Mouse (Mus musculus): ENCODE results near the gene Otud7b. TPM values are rescaled to one million over a fixed set of nuclear protein-coding genes. Genes with fewer than 3 reads are reported as not detected.
A peak's percentile ranks its signal among the peaks of the same experiment; 100 is the strongest.

The Otud7b gene
- polyA plus RNA-seq, 1 experiment from 2014 or later: 4.4 TPM

- H3K27ac ChIP-seq (ENCODE audit: low read depth, low read length): no peak overlapping the region
- H3K4me2 ChIP-seq (ENCODE audit: low read length): no peak overlapping the region
- no peak overlapping the region for H3K9ac ChIP-seq (ENCODE audit: low read length)
- no peaks in the 10 kb centered on the region for H3K9me3 ChIP-seq (replicated peaks; ENCODE audit: control insufficient read depth, low read length)
- H3K36me3 ChIP-seq (ENCODE audit: control insufficient read depth, insufficient read depth, low read length): no peaks in the 10 kb centered on the region
- no peaks in the 10 kb centered on the region for H3K4me1 ChIP-seq (ENCODE audit: control insufficient read depth, insufficient read depth, low read length)
- H3K27me3 ChIP-seq (replicated peaks; ENCODE audit: control insufficient read depth, insufficient read depth, low read length): no peaks in the 10 kb centered on the region
- WGBS: 48% methylated on average over 4 of the region's 4 CpGs
- DNase-seq (ENCODE audit: low spot score): no peak
- no peak for ATAC-seq
- no peak overlapping the region for H3K4me3 ChIP-seq (ENCODE audit: low read depth, low read length)
Observed at GRCm38 (mm10) chr3:96065147-96065546, 39.2 kb upstream of the Otud7b start.

DNA sequence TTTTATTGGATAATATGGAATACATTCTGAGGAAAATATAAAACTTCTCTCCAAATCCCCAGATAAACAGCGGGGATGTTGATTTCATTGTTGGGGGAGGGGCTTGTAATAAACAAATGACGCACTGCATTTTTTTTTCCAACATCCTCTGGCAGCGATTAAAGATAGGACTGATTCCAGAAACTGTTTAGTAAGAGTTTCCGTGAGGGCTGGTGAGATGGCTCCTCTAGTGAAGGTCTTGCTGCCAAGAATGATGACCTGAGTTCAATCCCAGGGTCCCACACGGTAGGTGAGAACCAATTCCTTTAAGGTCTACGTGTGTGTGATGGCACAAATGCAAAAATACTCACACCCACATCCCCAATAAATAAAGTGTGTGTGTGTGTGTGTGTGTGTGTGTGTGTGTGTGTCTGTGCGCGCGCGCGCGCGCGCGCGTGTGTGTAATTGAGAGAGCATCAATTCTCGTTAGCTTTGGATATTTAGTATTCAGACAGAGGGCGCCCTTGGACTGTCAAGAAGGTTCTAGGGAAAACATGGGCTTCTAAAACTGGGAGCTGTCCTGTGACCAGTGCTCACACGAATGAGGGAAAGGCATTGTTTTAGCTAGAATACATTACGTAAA, 38.5 kb upstream of the Otud7b start:
- Histone ChIP-seq H3K9me3 (replicated peaks; ENCODE audit: control insufficient read depth, low read length) (no peaks in the 10 kb centered on the region), H3K4me1 (ENCODE audit: control insufficient read depth, insufficient read depth, low read length) (no peaks in the 10 kb centered on the region), H3K36me3 (ENCODE audit: control insufficient read depth, insufficient read depth, low read length) (no peaks in the 10 kb centered on the region), H3K4me2 (ENCODE audit: low read length) (no peak overlapping the region; the same call in 1 of the 2 replicates), H3K27me3 (replicated peaks; ENCODE audit: control insufficient read depth, insufficient read depth, low read length) (no peaks in the 10 kb centered on the region), H3K9ac (ENCODE audit: low read length) (no peak overlapping the region), H3K27ac (ENCODE audit: low read depth, low read length) (no peak overlapping the region), H3K4me3 (ENCODE audit: low read depth, low read length) (no peak overlapping the region)
- WGBS: 48% methylated on average over 20 of the region's 20 CpGs
- DNase-seq (ENCODE audit: low spot score) (peak; percentile 83), ATAC-seq (no peak)

DNA sequence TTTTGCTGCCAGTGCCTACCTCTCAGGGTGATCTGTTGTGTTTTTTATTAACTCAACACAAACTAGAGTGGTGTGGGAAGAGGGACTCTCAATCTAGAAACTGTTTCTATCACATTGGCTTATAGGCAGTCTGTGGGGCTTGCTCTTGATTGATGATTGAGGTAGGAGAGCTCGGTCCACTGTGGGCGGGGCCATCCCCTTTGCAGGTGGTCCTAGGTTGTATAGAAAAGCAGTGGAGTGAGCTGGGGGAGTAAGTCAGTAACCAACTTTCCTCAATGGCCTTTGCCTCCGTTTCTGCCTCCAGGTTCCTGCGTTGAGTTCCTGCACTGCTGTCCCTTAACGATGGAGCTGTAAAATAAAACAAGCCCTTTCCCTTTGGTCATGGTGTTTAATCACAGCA, 37.6 kb upstream of the Otud7b start:
- Histone ChIP-seq H3K36me3 (ENCODE audit: control insufficient read depth, insufficient read depth, low read length) (no peaks in the 10 kb centered on the region), H3K4me1 (ENCODE audit: control insufficient read depth, insufficient read depth, low read length) (no peaks in the 10 kb centered on the region), H3K4me2 (ENCODE audit: low read length) (no peak overlapping the region), H3K9ac (ENCODE audit: low read length) (no peak overlapping the region), H3K27me3 (replicated peaks; ENCODE audit: control insufficient read depth, insufficient read depth, low read length) (no peaks in the 10 kb centered on the region), H3K4me3 (ENCODE audit: low read depth, low read length) (no peak overlapping the region), H3K27ac (ENCODE audit: low read depth, low read length) (no peak overlapping the region), H3K9me3 (replicated peaks; ENCODE audit: control insufficient read depth, low read length) (no peaks in the 10 kb centered on the region)
- no peak for ATAC-seq
- no peak for DNase-seq (ENCODE audit: low spot score)
- WGBS: 88% methylated on average over 5 of the region's 5 CpGs

- no peak overlapping the region for H3K4me2 ChIP-seq (ENCODE audit: low read length)
- no peak overlapping the region for H3K27ac ChIP-seq (ENCODE audit: low read depth, low read length)
- H3K4me3 ChIP-seq (ENCODE audit: low read depth, low read length): no peak overlapping the region
- H3K9ac ChIP-seq (ENCODE audit: low read length): no peak overlapping the region
- 94% methylated on average over 6 of the region's 6 CpGs for WGBS
- no peaks in the 10 kb centered on the region for H3K4me1 ChIP-seq (ENCODE audit: control insufficient read depth, insufficient read depth, low read length)
- H3K36me3 ChIP-seq (ENCODE audit: control insufficient read depth, insufficient read depth, low read length): no peaks in the 10 kb centered on the region
- no peaks in the 10 kb centered on the region for H3K27me3 ChIP-seq (replicated peaks; ENCODE audit: control insufficient read depth, insufficient read depth, low read length)
- no peaks in the 10 kb centered on the region for H3K9me3 ChIP-seq (replicated peaks; ENCODE audit: control insufficient read depth, low read length)
- ATAC-seq (no peak), DNase-seq (ENCODE audit: low spot score) (no peak)
Observed at GRCm38 (mm10) chr3:96069046-96069445, 35.3 kb upstream of the Otud7b start.

DNA sequence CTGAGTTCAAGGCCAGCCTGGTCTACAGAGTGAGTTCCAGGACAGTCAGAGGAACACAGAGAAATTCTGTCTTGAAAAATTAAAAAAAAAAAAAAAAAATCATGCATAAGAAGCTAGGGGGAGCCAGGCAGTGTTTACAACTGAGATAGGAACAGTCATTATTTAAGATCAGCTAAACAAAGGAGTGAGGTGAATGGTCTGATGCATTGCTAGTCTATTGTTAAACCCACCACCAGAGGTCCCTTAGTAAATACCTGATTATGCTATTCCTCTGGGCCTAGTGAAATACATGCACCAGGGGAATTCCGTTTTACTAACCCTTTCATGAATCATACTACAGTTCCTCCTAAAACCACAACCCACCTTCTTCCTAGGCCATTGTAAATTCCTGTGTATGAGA, 34.8 kb upstream of the Otud7b start:
- H3K9ac ChIP-seq (ENCODE audit: low read length): no peak overlapping the region

DNA sequence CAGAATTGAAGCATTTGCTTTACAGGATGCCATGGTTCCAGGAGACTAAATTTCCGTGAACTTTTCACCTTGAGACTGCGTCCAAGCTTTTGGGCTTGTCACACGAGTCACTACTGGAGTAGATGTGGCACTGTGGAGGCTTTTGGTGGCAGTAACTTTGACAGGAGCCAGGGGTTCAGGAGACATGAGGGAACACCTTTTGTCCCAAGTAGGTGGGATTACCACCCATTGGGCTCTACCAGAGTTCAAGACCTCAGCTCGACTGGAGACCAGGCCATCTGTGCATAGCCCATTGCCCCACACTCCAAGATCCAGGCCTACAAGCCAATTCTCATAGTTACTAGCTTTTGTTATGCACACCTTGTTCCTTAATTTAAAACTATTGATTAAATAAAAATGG, 34.1 kb upstream of the Otud7b start:
- no peaks in the 10 kb centered on the region for H3K9me3 ChIP-seq (replicated peaks; ENCODE audit: control insufficient read depth, low read length)
- DNase-seq (ENCODE audit: low spot score) (no peak), ATAC-seq (no peak)
- no peaks in the 10 kb centered on the region for H3K27me3 ChIP-seq (replicated peaks; ENCODE audit: control insufficient read depth, insufficient read depth, low read length)
- H3K4me3 ChIP-seq (ENCODE audit: low read depth, low read length): no peak overlapping the region
- WGBS: 78% methylated on average over 4 of the region's 4 CpGs
- H3K36me3 ChIP-seq (ENCODE audit: control insufficient read depth, insufficient read depth, low read length): no peaks in the 10 kb centered on the region
- H3K4me1 ChIP-seq (ENCODE audit: control insufficient read depth, insufficient read depth, low read length): no peaks in the 10 kb centered on the region
- no peak overlapping the region for H3K9ac ChIP-seq (ENCODE audit: low read length)
- H3K4me2 ChIP-seq (ENCODE audit: low read length): no peak overlapping the region
- no peak overlapping the region for H3K27ac ChIP-seq (ENCODE audit: low read depth, low read length)

More for the DNA sequence above, 34.8 kb upstream of the Otud7b start:
- no peaks in the 10 kb centered on the region for H3K36me3 ChIP-seq (ENCODE audit: control insufficient read depth, insufficient read depth, low read length)
- H3K27me3 ChIP-seq (replicated peaks; ENCODE audit: control insufficient read depth, insufficient read depth, low read length): no peaks in the 10 kb centered on the region
- no peaks in the 10 kb centered on the region for H3K4me1 ChIP-seq (ENCODE audit: control insufficient read depth, insufficient read depth, low read length)
- no peak overlapping the region for H3K4me2 ChIP-seq (ENCODE audit: low read length)
- H3K9me3 ChIP-seq (replicated peaks; ENCODE audit: control insufficient read depth, low read length): no peaks in the 10 kb centered on the region
- no peak overlapping the region for H3K4me3 ChIP-seq (ENCODE audit: low read depth, low read length)
- ATAC-seq (no peak), DNase-seq (ENCODE audit: low spot score) (no peak)
- H3K27ac ChIP-seq (ENCODE audit: low read depth, low read length): no peak overlapping the region
- 44% methylated on average over 1 of the region's 1 CpGs for WGBS

GRCm38 (mm10) chr3:96072921-96073486, 31.3 kb upstream of the Otud7b start:
- H3K27ac ChIP-seq (ENCODE audit: low read depth, low read length): no peak overlapping the region
- H3K9ac ChIP-seq (ENCODE audit: low read length): no peak overlapping the region
- no peaks in the 10 kb centered on the region for H3K27me3 ChIP-seq (replicated peaks; ENCODE audit: control insufficient read depth, insufficient read depth, low read length)
- H3K4me3 ChIP-seq (ENCODE audit: low read depth, low read length): no peak overlapping the region
- H3K4me2 ChIP-seq (ENCODE audit: low read length): no peak overlapping the region
- no peaks in the 10 kb centered on the region for H3K9me3 ChIP-seq (replicated peaks; ENCODE audit: control insufficient read depth, low read length)
- WGBS: 66% methylated on average over 12 of the region's 12 CpGs
- ATAC-seq: no peak
- no peak for DNase-seq (ENCODE audit: low spot score)
- H3K4me1 ChIP-seq (ENCODE audit: control insufficient read depth, insufficient read depth, low read length): no peaks in the 10 kb centered on the region
- H3K36me3 ChIP-seq (ENCODE audit: control insufficient read depth, insufficient read depth, low read length): no peaks in the 10 kb centered on the region

- no peak overlapping the region for H3K4me3 ChIP-seq (ENCODE audit: low read depth, low read length)
- no peak overlapping the region for H3K4me2 ChIP-seq (ENCODE audit: low read length)
- no peak overlapping the region for H3K9ac ChIP-seq (ENCODE audit: low read length)
- no peaks in the 10 kb centered on the region for H3K27me3 ChIP-seq (replicated peaks; ENCODE audit: control insufficient read depth, insufficient read depth, low read length)
- no peaks in the 10 kb centered on the region for H3K9me3 ChIP-seq (replicated peaks; ENCODE audit: control insufficient read depth, low read length)
- H3K27ac ChIP-seq (ENCODE audit: low read depth, low read length): no peak overlapping the region
- DNase-seq (ENCODE audit: low spot score): no peak
- H3K36me3 ChIP-seq (ENCODE audit: control insufficient read depth, insufficient read depth, low read length): no peaks in the 10 kb centered on the region
- H3K4me1 ChIP-seq (ENCODE audit: control insufficient read depth, insufficient read depth, low read length): no peaks in the 10 kb centered on the region
- WGBS: 71% methylated on average over 6 of the region's 6 CpGs
- no peak for ATAC-seq
Observed at GRCm38 (mm10) chr3:96078066-96078465, 26.3 kb upstream of the Otud7b start.

DNA sequence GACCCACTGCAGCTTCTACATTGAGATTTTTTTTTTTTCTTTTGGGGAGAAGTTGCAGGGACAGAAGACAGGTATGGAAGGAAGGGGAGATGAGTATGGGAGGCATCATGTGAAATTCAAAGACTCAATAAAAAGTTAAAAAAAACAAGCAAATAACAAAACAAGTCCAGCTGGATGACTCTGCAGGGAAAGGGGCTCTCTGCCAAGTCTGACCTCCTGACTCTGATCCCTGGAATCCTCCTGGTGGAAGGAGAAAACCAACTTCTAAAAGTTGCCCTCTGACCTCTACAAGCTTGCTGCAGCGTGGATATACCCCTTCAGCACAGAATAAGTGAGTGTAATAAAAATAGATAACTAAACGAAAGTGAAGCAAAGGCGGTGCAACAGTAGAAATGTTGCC, 25.6 kb upstream of the Otud7b start:
- ATAC-seq (no peak), DNase-seq (ENCODE audit: low spot score) (no peak)
- 79% methylated on average over 3 of the region's 3 CpGs for WGBS
- H3K27me3 ChIP-seq (replicated peaks; ENCODE audit: control insufficient read depth, insufficient read depth, low read length): no peaks in the 10 kb centered on the region
- H3K9ac ChIP-seq (ENCODE audit: low read length): no peak overlapping the region
- no peaks in the 10 kb centered on the region for H3K4me1 ChIP-seq (ENCODE audit: control insufficient read depth, insufficient read depth, low read length)
- H3K4me2 ChIP-seq (ENCODE audit: low read length): no peak overlapping the region
- no peak overlapping the region for H3K4me3 ChIP-seq (ENCODE audit: low read depth, low read length)
- H3K27ac ChIP-seq (ENCODE audit: low read depth, low read length): no peak overlapping the region
- H3K9me3 ChIP-seq (replicated peaks; ENCODE audit: control insufficient read depth, low read length): no peaks in the 10 kb centered on the region
- H3K36me3 ChIP-seq (ENCODE audit: control insufficient read depth, insufficient read depth, low read length): no peaks in the 10 kb centered on the region

Data from forebrain, embryonic 14.5 days (tissue).